Mouse (Mus musculus) layer of hippocampus, adult 2 months (tissue): Measurements from ENCODE around the gene Serac1. TPM values are rescaled to one million over a fixed set of nuclear protein-coding genes. Genes with fewer than 3 reads are reported as not detected.
A peak's percentile ranks its signal among the peaks of the same experiment; 100 is the strongest.

Source experiments
- DNase-seq, 2 experiments: peaks; one replicate each; pipeline ENCODE4 v3.0.0; 2022; ENCODE audit warnings: low spot score in 2 of 2
- H3K27ac ChIP-seq: fragments of 200-600 bp; 2 replicates; pipeline ENCODE4 v1.8.1; 2022
- H3K4me3 ChIP-seq: fragments of 200-600 bp; 2 replicates; pipeline ENCODE4 v1.8.1; 2022; ENCODE audit warnings: mild to moderate bottlenecking
- CTCF ChIP-seq: fragments of 200-600 bp; conservative IDR thresholded peaks from 2 replicates; pipeline ENCODE4 v1.8.1; 2022; ENCODE audit warnings: antibody characterized with exemption, mild to moderate bottlenecking, moderate library complexity
- total RNA-seq, 2 experiments: library from RNA; stranded (reverse); gene quantifications; 2 replicates each; pipeline ENCODE4 v1.2.3; 2021

Serac1 gene
- total RNA-seq, 2 experiments from 2014 or later = 17.2 to 18.4 TPM

DNA sequence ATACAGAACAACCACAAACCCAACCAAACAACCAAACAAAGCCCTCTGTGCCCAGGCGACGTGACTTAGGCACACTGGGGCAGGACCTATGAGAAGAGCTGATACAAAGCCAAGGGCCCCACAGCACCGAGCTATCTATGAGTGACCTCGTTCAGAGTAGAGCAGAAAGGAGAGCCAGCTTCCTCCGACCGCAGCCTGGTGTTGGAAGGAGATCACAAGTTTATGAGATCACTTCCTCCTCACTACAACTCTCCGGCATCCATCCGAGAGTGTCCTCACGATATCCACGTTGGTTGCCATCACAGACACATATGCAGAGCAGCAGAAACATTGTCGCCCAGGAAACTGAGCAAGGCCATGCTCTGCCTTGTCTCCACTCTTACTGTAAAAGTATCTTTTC lies 71.0 kb downstream of the Serac1 start:
- TF ChIP-seq CTCF = no peak
- DNase-seq = no peak

DNA sequence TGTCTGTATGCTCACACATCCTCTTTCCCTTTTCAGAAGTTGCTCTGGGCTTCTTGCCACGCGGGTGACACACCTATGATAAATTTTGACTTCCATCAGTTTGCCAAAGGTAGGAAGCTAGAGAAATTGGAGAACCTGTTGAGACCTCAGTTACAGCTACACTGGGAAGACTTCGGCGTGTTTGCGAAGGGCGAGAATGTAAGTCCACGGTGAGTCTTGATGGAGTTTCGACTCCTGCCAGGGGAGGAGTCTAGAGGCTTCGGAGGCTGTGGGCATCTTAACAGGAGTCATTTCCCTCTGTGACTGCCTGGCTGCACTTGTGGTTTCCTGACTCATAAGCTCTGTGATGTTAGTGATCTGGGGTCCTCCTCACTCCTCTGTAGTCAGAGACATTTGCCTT lies 71.6 kb downstream of the Serac1 start:
- Histone ChIP-seq H3K27ac (no peak overlapping the region; the same call in 1 of the 2 replicates), H3K4me3 (no peak overlapping the region)
- no peak for TF ChIP-seq CTCF
- no peak for DNase-seq

More for the DNA sequence above, 71.0 kb downstream of the Serac1 start:
- H3K4me3 ChIP-seq = no peak overlapping the region
- no peak overlapping the region for H3K27ac ChIP-seq

DNA sequence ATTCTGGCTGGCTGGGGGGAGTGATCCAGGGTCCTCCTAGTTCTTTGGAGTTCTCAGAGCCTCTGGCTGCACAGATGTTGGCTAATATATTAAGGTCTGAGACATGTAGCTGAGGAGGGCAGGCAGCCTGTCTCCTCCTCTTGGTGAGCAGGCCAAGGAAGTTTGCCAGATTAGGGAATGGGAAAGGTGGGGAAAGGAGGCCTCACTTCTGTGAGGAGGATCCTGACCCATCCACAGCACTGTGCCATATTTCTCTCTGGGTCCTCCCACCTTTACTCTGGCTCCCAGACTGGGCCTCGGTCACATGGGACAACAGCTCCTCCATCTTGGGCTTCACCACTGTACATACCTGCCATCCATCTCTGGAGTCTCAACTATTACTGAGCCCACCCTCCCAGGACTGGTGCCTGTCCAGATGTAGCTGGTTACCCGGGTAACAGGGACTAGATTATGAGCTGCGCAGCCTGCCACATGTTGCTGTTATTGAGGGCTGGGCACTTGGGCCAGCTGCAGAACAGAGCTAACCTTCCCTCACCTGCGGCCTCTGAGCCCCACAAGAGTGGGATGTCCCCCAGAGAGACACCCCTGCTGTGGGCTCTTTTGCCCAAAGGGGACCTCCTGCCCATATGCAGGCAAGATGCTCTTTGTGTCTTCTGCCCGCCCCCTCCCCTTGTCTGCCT lies 72.3 kb downstream of the Serac1 start:
- peak overlapping the region; percentile 28; the same call in 1 of the 2 replicates for H3K27ac ChIP-seq
- TF ChIP-seq CTCF = no peak
- no peak for DNase-seq
- H3K4me3 ChIP-seq = no peak overlapping the region

DNA sequence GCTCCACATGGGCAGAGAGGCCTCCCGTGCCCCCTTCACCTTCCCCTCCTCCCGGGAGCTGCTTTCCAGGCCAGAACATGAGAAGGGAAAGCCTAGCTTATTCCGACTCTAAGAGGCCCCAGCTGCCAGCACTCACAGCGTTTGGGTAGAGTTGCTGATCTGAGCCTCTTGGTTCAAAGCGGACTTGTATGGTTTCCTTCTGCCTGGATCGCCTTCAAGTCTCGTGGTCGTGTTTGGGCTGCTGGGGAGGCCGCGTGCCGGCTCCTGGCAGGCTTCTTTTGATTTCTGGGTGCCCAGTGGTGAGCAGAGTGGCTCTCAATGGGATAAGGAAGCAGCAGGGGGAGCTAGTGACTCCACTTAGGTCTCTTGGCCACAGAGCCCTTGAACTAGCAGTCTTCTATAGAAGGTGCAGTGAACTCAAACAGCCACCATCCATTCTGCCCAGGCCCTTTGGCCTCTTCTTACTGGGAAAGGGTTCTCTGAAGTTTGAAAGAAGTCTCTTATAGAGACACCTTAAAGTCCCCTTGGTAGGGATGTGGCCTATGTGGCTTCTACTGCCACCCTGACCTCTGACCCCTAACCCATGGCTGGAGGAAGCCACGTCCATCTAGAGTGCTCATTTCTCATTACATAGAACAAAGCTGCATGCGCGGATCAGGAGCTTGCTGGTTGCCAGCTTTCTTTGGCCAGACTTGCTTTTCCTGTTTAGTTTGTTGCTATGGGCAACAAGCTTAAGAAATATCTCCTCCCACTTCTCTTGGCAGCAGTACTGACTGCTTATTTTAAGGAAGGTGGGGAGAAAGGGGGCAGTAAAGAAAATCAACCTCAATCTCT lies 73.7 kb downstream of the Serac1 start:
- peak; percentile 67 for TF ChIP-seq CTCF

DNA sequence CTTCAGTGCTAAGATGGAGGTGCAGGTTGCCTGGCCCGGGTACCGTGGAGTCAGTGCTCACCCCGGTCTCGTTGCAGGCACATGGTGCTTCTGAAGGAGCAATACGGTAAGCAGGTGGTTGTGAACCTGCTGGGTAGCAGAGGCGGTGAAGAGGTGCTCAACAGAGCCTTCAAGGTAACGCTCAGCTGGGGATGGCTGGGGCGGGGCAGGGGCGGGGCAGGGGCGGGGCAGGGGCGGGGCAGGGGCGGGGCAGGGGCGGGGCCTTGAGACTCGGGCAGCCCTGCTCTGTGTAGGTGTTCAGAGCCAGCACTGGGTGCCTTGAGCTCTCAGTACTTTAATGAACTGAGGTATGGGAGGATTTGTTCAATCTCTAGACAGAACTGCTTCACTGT lies 74.3 kb downstream of the Serac1 start:
- no peak for TF ChIP-seq CTCF
- Histone ChIP-seq H3K27ac (peak overlapping the region; percentile 84), H3K4me3 (no peak overlapping the region)
- DNase-seq = no peak

More for the DNA sequence above, 73.7 kb downstream of the Serac1 start:
- DNase-seq = peak; percentile 50 to 82
- Histone ChIP-seq H3K27ac (peak overlapping the region; percentile 84), H3K4me3 (no peak overlapping the region)

DNA sequence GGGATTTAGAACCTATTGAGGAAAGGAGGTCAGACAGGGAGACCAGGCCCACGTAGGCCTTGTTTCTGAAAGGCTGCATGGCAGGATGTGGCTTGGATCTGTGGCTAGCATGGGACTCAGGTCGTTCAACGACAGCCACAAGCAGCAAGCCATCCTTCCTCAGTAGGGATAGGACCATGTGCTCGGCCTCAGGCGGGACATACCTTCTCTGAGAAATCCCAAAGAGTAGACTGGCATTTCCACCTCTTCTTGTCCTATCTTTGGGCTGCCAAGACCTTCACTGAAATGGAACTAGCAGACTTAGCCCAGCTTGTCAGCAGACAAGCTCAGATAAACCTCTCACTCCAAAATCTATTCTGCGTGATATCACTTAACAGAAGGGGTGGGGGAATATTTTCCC lies 75.9 kb downstream of the Serac1 start:
- no peak overlapping the region for H3K4me3 ChIP-seq
- H3K27ac ChIP-seq = no peak overlapping the region; the same call in 1 of the 2 replicates
- no peak for TF ChIP-seq CTCF
- no peak for DNase-seq

DNA sequence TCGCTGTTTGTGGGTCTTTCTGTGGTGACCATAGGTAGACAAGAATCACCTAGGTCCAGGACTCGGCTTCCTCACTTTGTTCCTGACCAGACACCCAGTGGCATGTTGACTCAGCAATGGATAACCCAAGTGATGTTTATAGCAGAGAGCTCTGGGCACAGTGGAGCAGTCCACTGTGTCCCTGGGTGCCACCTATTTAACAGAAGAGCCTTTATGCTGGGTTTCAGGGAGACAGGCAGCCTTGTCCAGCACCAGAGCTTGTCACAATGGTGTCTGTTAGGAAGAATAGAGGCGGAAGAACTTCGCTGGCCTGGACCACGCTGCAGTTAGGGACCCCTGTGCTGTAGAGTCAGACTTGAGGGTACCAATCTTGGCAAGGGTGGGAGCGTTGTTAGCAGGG lies 77.0 kb downstream of the Serac1 start:
- H3K4me3 ChIP-seq = no peak overlapping the region
- DNase-seq = no peak
- no peak for TF ChIP-seq CTCF
- peak overlapping the region; percentile 72 for H3K27ac ChIP-seq

DNA sequence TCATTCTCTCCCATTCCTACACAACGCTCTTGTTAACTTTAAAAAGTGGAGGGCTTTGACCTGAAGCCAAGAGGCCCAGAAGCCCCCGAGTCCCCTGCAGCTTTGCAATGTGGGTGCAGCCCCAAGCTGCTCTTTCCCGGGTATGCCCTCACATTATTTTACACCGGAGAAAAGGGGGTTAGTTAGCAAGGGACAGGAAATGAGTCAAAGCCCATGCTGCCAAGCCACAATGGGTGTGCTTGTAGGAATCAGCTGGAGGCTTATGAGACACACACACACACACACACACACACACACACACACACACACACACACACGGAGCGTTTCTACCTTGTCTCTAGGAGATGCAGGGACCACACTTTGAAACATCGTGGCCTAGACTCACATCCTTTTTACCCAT lies 77.7 kb downstream of the Serac1 start:
- no peak for DNase-seq
- Histone ChIP-seq H3K4me3 (no peak overlapping the region), H3K27ac (peak overlapping the region; percentile 67)
- TF ChIP-seq CTCF = no peak

DNA sequence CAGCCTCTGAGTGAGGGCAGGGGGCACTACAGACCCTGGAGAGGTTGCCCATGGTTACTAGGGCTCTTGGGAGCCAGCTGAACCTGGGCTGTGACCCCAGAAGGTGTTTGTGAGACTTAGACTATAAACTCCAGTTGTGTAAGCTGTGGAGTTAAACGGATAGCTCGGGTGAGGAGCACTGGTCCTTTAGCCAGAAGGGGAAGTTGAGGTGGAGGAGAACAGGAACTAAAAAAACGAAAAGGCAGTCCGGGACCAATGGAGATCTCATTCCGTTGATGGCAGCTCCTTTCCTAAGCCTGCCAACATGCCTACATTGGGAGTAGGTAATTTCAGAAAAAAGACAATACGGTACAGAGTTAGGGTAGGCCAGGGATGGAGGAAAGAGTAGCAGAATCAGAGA lies 78.2 kb downstream of the Serac1 start:
- Histone ChIP-seq H3K4me3 (no peak overlapping the region), H3K27ac (peak overlapping the region; percentile 55)
- DNase-seq = no peak
- TF ChIP-seq CTCF = no peak; the same call in 1 of the 2 replicates

DNA sequence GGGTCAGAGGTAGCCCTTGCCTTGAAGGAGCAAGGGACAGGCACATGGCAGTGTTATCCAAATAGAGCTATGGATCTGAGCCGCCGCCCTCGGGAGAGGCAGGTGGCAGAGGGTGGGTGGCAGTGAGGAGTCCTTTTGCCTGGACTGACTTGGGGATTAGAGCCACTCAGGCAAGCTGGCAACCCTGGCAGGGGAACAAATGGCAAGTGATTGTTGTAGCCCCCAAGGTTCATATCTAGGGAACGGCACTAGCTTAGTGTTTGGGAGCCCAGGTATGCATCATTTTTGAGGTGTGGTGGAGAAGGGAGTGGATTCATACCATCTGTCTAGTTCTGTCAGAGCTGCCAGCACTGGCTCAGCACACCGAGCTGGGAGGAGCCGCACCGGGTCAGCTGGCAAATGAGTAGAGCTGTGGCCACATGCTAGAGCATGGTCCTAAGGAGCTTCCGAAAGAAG lies 78.6 kb downstream of the Serac1 start:
- no peak for TF ChIP-seq CTCF
- DNase-seq = no peak
- Histone ChIP-seq H3K27ac (peak overlapping the region; percentile 55), H3K4me3 (no peak overlapping the region)

DNA sequence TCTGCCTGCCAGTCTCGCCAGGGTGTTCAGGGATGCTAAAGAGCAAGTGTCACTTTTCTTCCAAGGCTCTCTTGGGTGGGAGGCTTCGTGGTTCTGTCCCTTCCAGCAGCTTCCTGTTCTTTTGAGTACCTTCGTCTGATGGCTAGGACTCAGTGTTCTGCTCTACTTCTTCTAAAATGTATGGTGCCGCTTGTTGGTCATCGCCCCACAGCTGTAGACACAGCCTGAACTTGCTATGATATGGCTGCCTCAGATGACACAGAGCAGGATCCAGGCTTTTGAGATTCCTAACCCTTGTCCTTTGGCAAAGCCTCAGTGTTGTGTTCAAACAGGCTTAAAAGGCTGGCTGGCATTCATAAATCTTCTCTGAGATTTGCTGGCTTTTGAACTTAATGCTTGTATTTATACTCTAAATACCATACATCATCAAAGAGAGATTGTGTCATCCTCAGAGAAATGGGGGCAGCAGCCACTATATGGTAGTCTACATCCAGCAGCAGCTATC lies 80.5 kb downstream of the Serac1 start:
- TF ChIP-seq CTCF = no peak
- no peak for DNase-seq
- Histone ChIP-seq H3K4me3 (no peak overlapping the region), H3K27ac (0 out of 2 replicates have a peak overlapping the region, but pooled peaks have one; percentile 7)

DNA sequence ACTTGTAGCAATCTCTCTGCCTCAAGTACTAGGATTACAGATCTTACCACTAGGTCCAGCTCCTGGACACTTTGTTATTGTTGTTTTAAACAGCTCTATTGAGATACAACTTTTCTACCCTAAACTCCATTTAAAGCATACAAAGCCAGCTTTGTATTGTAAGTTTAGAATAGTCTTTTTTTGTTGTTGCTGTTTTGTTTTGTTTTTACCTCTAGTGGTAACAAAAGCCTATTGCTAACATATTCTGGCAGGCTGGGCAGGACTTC lies 81.4 kb downstream of the Serac1 start:
- peak overlapping the region; percentile 32; the same call in 1 of the 2 replicates for H3K27ac ChIP-seq
- no peak for DNase-seq
- TF ChIP-seq CTCF = no peak
- H3K4me3 ChIP-seq = no peak overlapping the region
